Mouse (Mus musculus) kidney, embryonic 15.5 days (tissue): ENCODE data around the gene Rnf185. TPM values are rescaled to one million over a fixed set of nuclear protein-coding genes. Genes with fewer than 3 reads are reported as not detected.

Experiments
- ATAC-seq: fragments of 200-750 bp; cut with Nextera tagmentation; replicated peaks from 2 replicates; pipeline ENCODE4 v1.8.0; 2017; ENCODE audit warnings: moderate TSS enrichment; ENCODE audit not compliant: low FRiP score
- H3K27ac ChIP-seq: fragments of 300-500 bp; sonication (generic); 2 replicates; pipeline ENCODE4 v1.5.1; 2015; ENCODE audit warnings: mild to moderate bottlenecking, inconsistent platforms
- H3K27me3 ChIP-seq: fragments of 300-500 bp; sonication (generic); 2 replicates; pipeline ENCODE4 v1.6.1; 2015; ENCODE audit warnings: inconsistent platforms
- H3K36me3 ChIP-seq: fragments of 300-500 bp; sonication (generic); 2 replicates; pipeline ENCODE4 v1.6.1; 2015; ENCODE audit warnings: inconsistent platforms
- H3K4me1 ChIP-seq: fragments of 300-500 bp; sonication (generic); 2 replicates; pipeline ENCODE4 v1.6.1; 2015; ENCODE audit warnings: inconsistent platforms
- H3K4me2 ChIP-seq: fragments of 300-500 bp; sonication (generic); 2 replicates; pipeline ENCODE4 v1.6.1; 2015; ENCODE audit warnings: moderate library complexity, mild to moderate bottlenecking, inconsistent platforms
- H3K4me3 ChIP-seq: fragments of 300-500 bp; sonication (generic); replicated peaks from 2 replicates; pipeline ENCODE4 v1.5.1; 2015; ENCODE audit warnings: mild to moderate bottlenecking, inconsistent platforms
- H3K9ac ChIP-seq: fragments of 300-500 bp; sonication (generic); 2 replicates; pipeline ENCODE4 v1.6.1; 2015; ENCODE audit warnings: mild to moderate bottlenecking, inconsistent platforms
- H3K9me3 ChIP-seq: fragments of 300-500 bp; sonication (generic); replicated peaks from 2 replicates; pipeline ENCODE4 v1.6.1; 2016; ENCODE audit warnings: inconsistent platforms
- WGBS: fragments of 180-500 bp; shearing (Covaris S2); methylation state at CpG from one replicate; pipeline ENCODE4 v1.1.7; 2015; ENCODE audit warnings: mixed read lengths; 5-methylcytosine and 5-hydroxymethylcytosine counted together
- polyA plus RNA-seq: library from polyadenylated mRNA; unstranded; fragments of >200 nt; fragmentation: Nextera tagmentation; extraction: Ambion mirVana; gene quantifications from 2 replicates; pipeline ENCODE4 v1.2.1, GENCODE M21; 2015

The Rnf185 gene
- polyA plus RNA-seq, 1 experiment from 2014 or later, result 35.5 TPM

DNA sequence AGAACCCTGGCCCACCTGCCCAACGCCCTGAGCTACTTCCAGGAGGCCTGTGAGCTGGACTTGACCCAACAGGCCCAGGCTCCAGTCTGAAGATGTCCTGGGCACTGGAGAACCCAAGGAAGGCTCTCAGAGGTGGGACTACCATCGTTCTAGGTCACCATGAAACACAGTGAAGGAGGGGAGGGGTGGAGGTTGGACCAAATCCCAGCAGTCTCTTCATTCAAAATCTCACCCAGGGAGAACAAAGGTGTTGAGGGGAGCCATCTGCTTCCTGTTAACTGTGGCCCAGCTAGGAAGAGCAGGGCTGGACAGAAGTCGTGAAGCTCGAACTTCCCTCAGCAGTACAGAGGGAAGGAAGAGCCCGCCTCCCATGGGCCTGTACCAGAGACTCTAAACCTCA lies 62.2 kb downstream of the Rnf185 start:
- Histone ChIP-seq H3K36me3 (peaks cover 15% of the 10 kb centered on the region), H3K4me3 (no peak overlapping the region), H3K9me3 (no peaks in the 10 kb centered on the region), H3K27me3 (no peaks in the 10 kb centered on the region), H3K27ac (no peak overlapping the region), H3K4me1 (0 out of 2 replicates have a peak, but pooled peaks cover 3% of the 10 kb centered on the region), H3K9ac (no peak overlapping the region), H3K4me2 (no peak overlapping the region)
- ATAC-seq, result no peak
- 73% methylated on average over 5 of the region's 5 CpGs for WGBS

DNA sequence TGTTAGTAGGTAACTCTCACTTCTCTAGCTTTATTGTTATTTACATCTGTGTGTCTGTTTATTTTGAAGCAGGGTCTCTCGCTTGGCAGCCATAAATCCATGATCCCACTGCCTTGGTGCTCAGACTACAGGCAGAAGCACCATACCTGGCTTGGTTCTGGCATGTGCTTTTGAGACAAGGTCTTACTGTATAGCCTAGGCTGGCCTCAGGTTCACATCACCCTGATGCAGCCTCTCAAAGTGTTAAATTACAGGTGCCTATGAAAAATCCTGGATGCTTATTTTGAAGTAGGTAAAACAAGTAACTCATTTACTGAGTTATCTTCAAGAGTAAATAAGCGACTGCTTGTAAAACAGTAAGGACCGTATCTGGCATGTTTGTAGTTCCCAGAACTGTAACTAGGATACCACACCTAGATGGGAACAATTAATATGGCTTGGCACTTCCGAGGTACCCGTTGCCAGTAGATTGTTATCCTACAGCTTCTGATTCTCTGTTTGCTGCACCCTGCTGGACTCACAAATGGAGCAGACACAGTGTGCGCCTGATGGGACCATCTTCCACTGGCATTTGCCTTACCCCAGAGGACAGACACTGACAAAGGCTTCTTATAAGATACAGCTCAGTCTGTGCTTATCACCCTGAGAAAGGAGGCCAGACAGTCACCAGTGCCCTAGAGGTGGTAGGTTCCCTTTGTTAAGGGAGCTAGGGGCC lies 64.5 kb downstream of the Rnf185 start:
- Histone ChIP-seq H3K27ac (no peak overlapping the region), H3K9me3 (no peaks in the 10 kb centered on the region; the same call in 1 of the 2 replicates), H3K4me3 (no peak overlapping the region), H3K4me1 (0 out of 2 replicates have a peak, but pooled peaks cover 3% of the 10 kb centered on the region), H3K9ac (no peak overlapping the region), H3K36me3 (peaks cover 29% of the 10 kb centered on the region), H3K4me2 (no peak overlapping the region), H3K27me3 (no peaks in the 10 kb centered on the region)
- WGBS, result 87% methylated on average over 6 of the region's 6 CpGs
- no peak for ATAC-seq

DNA sequence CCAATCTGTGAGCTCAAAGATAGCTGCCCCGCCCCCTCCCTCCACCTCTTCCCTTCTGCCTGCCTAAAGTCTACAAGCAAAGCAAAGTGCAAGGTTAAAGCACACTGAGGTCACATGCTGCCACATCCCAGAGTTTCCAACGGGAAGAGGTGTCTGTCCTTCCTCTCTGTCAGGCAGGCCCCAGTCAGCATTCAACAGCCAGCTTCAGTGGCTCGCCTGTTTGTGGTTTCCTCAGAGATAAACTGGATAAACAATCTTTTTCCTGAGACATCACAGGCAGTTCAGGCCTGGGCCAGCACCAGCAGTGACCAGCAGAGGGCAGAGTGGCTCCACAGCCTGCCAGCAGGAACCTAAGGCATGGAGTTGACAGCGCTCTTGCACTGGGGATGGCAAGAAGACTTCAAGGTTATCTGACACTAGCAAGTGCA lies 65.2 kb downstream of the Rnf185 start:
- Histone ChIP-seq H3K27me3 (no peaks in the 10 kb centered on the region), H3K4me1 (0 out of 2 replicates have a peak, but pooled peaks cover 3% of the 10 kb centered on the region), H3K36me3 (peaks cover 29% of the 10 kb centered on the region), H3K4me3 (no peak overlapping the region), H3K9me3 (no peaks in the 10 kb centered on the region; the same call in 1 of the 2 replicates), H3K4me2 (no peak overlapping the region), H3K9ac (no peak overlapping the region), H3K27ac (no peak overlapping the region)
- 25% methylated on average over 4 of the region's 4 CpGs for WGBS
- ATAC-seq, result peak; percentile 78; the same call in 1 of the 2 replicates

DNA sequence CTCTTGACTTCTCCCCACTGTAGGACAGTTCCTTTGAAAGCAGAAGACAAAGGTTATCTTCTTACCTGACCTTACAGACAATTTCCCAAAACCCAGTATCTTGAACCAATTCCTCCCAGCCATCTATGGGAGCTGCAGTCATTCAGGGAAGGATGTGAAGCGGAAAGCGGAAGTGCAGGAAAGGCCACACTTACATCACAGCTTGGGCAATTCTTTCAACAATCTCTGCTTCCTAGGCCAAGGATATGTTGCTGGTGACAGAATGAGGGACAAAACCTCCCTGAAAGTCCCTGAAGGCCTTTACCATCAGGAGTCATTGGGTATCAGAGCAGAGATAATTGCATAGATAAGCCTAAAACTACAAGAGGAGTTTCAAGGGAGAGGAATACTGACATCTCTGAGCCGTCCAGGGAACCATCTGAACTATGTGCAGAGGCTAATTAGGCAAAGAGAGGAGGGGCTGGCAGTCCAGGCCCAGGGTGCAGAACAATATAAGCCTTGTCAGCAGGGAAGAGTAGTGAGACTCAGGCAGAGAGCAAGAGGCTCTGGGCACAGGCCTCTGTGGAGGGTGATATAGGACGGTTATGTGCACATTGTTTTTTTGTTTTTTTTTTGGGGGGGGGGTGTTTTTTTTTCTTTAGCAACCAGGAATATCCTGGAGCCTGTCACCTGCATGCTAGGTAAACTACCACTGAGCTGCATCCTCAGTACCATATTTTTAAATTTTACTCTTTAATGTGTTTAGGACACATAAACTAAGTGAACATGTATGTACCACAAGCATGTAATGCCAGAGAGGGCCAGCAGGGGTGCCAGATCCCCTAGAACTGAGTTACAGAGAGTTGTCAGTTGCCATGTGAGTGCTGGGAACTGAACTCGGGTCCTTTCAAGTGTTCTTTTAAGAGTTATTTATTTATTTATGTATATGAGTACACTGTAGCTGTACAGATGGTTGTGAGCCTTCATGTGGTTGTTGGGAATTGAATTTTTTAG lies 69.3 kb downstream of the Rnf185 start:
- ATAC-seq, result no peak
- 82% methylated on average over 5 of the region's 5 CpGs for WGBS
- H3K4me2 ChIP-seq, result no peak overlapping the region
- H3K27ac ChIP-seq, result no peak overlapping the region
- no peak overlapping the region for H3K4me3 ChIP-seq
- H3K9me3 ChIP-seq, result no peaks in the 10 kb centered on the region; the same call in 1 of the 2 replicates
- 0 out of 2 replicates have a peak, but pooled peaks cover 3% of the 10 kb centered on the region for H3K4me1 ChIP-seq
- H3K27me3 ChIP-seq, result no peaks in the 10 kb centered on the region
- H3K36me3 ChIP-seq, result peaks cover 28% of the 10 kb centered on the region
- H3K9ac ChIP-seq, result no peak overlapping the region

DNA sequence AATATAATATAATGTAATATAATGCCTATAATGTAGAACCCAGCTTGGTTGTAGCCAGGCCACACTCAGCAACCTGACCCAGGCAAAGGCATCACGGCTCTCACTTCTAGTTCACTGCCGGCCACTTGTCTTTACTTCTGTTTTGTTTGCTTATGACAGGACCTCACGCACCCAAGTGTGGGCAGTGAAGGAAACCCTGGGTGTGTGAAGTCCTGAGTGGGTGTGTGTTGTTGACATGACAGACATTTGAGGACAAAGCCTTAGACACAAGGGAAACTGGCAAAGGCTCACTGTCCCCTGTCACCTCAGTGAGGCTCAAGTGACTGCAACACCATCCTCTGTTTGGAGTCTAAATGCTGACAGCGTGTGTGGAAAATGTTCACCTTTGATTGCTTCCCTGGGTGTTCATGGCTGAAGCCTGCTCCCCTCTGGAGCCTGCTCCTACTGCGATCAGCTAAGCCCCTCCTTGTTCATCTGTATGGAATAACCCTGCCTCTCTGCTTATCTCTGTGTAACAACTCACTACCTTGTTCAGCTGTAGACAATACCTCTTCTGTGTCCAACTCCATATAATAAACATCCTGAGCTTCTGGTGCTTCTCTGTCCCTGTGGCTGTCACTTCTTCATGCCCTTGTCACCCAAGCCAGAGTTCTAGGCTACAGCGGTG lies 70.9 kb downstream of the Rnf185 start:
- ATAC-seq, result no peak; the same call in 1 of the 2 replicates
- Histone ChIP-seq H3K27me3 (no peaks in the 10 kb centered on the region), H3K27ac (no peak overlapping the region), H3K9ac (no peak overlapping the region), H3K36me3 (peaks cover 33% of the 10 kb centered on the region), H3K9me3 (no peaks in the 10 kb centered on the region; the same call in 1 of the 2 replicates), H3K4me3 (no peak overlapping the region), H3K4me1 (no peaks in the 10 kb centered on the region), H3K4me2 (no peak overlapping the region)
- WGBS, result 89% methylated on average over 6 of the region's 6 CpGs

DNA sequence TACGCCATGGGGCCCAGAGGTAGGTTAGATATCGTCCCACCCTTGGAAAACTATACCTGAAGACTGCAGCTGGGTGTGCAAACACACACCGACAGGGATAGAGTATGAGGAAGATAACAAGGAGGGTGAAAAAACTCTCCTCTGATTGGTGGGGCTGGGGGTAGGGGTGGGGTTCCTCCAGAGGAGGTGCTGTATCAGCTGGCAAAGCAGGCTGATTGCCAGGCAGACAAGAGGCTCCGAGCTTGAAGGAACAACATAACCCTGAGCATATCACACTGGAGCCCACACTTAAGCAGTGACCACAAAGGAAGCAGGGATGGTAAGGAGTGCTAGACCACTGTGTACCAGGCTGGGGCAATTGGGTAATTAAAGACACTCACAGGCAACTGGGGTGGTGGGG lies 72.7 kb downstream of the Rnf185 start:
- Histone ChIP-seq H3K4me1 (peaks cover 9% of the 10 kb centered on the region), H3K4me3 (no peak overlapping the region), H3K9ac (no peak overlapping the region), H3K36me3 (peaks cover 33% of the 10 kb centered on the region), H3K27ac (no peak overlapping the region), H3K9me3 (no peaks in the 10 kb centered on the region; the same call in 1 of the 2 replicates), H3K4me2 (no peak overlapping the region), H3K27me3 (no peaks in the 10 kb centered on the region)
- ATAC-seq, result no peak
- 82% methylated on average over 4 of the region's 4 CpGs for WGBS

DNA sequence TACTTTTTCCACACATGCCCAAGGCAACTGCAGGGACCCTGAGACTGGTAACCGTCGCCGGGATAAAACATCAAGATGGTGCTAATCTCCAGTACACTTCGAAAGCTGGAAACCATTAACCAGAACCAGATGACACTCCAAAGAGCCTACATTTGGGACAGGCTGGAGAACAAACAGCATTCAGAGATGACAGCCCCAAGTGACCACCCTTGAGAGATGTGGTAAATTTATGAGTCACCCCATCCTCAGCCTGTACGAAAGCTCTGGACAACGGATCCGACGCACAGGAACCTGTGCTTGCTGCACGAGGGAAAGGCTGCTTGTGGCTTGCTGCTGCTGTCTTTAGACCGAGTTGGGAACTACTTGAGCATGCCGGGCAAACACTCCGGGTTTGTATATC lies 77.4 kb downstream of the Rnf185 start:
- peaks cover 44% of the 10 kb centered on the region for H3K4me1 ChIP-seq
- no peak overlapping the region for H3K4me3 ChIP-seq
- no peak for ATAC-seq
- no peaks in the 10 kb centered on the region for H3K9me3 ChIP-seq
- 59% methylated on average over 12 of the region's 12 CpGs for WGBS
- no peak overlapping the region for H3K9ac ChIP-seq
- H3K27ac ChIP-seq, result peak overlapping the region; percentile 79
- H3K4me2 ChIP-seq, result peak overlapping the region; percentile 31
- H3K27me3 ChIP-seq, result no peaks in the 10 kb centered on the region
- peaks cover 5% of the 10 kb centered on the region; the same call in 1 of the 2 replicates for H3K36me3 ChIP-seq

DNA sequence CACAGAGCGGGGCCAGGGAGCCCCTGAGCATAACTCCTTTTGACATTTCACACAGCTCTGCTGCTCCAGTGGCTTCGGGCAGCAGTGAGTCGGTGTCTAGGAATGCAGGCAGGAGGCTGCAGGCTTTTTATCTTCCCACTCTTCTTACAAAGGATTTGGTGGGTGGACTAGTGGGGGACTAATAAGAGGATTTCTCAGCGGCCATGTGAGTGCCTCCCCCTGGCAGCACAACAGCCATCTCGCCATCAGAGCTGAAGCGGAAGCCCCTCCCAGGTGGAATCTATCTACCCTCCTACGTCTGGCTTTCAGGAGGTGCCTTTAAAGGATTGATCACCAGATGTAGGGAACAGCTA lies 77.9 kb downstream of the Rnf185 start:
- H3K9ac ChIP-seq, result no peak overlapping the region
- no peaks in the 10 kb centered on the region for H3K27me3 ChIP-seq
- ATAC-seq, result no peak
- no peaks in the 10 kb centered on the region for H3K9me3 ChIP-seq
- peak overlapping the region; percentile 79 for H3K27ac ChIP-seq
- 16% methylated on average over 7 of the region's 7 CpGs for WGBS
- peaks cover 5% of the 10 kb centered on the region; the same call in 1 of the 2 replicates for H3K36me3 ChIP-seq
- no peak overlapping the region for H3K4me3 ChIP-seq
- peak overlapping the region; percentile 31 for H3K4me2 ChIP-seq
- H3K4me1 ChIP-seq, result peaks cover 48% of the 10 kb centered on the region

DNA sequence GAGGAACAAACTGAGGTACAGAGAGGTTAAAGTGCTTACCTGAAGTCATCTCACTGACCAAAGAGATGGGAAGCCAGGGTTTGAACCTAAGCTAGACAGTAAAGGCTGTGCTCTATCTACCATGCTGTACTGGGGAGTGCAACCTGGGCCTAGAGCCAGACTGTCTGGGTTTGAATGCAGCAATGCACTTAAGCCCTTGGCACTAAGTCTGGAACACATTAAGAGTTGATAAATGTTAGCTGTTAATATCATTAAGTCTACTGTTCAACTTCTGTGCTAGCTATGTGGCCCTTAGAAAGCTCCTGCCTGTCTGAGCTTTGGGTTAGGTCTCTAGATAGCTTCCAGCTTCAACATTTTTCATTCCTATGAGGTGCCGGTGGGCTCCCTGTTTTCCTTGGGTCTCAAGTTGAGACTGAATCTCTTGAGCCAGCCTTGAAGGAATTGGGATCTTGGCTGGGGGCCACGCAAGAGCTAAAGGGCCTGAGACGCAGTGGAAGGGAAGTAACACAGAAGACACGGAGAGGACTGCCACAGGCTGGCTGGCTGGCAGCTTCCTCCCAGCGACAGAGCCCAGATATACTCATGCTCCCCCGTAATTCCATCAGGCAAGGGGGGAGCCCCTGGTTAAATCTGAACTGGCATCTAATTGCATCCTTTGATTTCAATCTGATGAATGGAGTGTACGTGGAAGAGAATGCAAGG lies 78.4 kb downstream of the Rnf185 start:
- Histone ChIP-seq H3K9me3 (no peaks in the 10 kb centered on the region), H3K4me2 (peak overlapping the region; percentile 31), H3K27me3 (no peaks in the 10 kb centered on the region), H3K4me3 (no peak overlapping the region), H3K36me3 (peaks cover 5% of the 10 kb centered on the region; the same call in 1 of the 2 replicates), H3K27ac (peak overlapping the region; percentile 79), H3K9ac (no peak overlapping the region), H3K4me1 (peaks cover 52% of the 10 kb centered on the region)
- ATAC-seq, result no peak
- 30% methylated on average over 7 of the region's 7 CpGs for WGBS

DNA sequence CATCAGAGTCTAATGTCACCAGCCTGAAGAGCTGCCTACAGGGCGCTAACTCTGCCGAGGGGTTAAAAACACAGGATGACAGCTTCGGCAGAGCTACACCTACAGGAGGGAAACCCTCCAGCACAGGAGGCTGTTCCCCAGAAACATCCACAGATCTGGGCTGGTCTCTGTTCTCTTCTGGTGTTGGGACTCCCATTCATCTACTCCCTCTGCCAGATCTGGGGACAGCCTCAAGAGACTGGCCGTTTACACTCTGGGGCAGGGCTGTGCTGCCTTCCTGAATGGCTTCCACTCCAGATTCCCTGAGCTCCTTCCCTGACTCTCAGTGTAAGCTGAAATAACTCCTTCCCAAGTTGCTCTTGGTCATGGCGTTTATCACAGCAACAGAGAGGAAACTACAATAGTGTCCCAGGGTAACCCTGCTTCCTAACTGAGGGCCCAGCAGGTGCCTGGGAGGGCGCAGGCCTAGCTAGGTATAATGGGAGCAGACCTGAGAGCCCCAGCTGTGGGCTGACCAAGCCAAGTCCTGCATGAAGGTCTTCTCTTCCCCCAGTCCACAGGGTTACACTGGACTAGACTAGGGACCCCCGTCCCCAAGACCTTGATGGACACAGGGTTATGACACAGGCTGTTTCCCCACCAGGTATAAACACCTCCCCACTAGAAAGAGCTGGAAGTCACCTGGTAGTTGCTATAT lies 80.4 kb downstream of the Rnf185 start:
- peak overlapping the region; percentile 60 for H3K9ac ChIP-seq
- H3K36me3 ChIP-seq, result no peaks in the 10 kb centered on the region
- H3K4me3 ChIP-seq, result peak overlapping the region; percentile 58
- H3K4me1 ChIP-seq, result peaks cover 52% of the 10 kb centered on the region
- H3K9me3 ChIP-seq, result no peaks in the 10 kb centered on the region
- peak; percentile 20 for ATAC-seq
- WGBS, result 27% methylated on average over 7 of the region's 7 CpGs
- H3K27me3 ChIP-seq, result no peaks in the 10 kb centered on the region
- H3K4me2 ChIP-seq, result peak overlapping the region; percentile 92
- H3K27ac ChIP-seq, result peak overlapping the region; percentile 70
